Mouse (Mus musculus) right cerebral cortex, adult 18-20 months (tissue): ENCODE results near the gene Clps.
"Not testable (repeated sequence)": the region's sequence is repeated elsewhere in the genome, so short reads cannot be mapped to it uniquely, and the experiment has no call there.

ENCODE experiments used
- DNase-seq: peaks from one replicate; pipeline ENCODE4 v3.0.0; 2022; ENCODE audit warnings: mixed read lengths

Gene Clps

GRCm38 (mm10) chr17:28560598-28560997 lies at the start of gene Clps:
Gene Clps, minus strand, starts transcription at chr17:28560766.
- no peak for DNase-seq

DNA sequence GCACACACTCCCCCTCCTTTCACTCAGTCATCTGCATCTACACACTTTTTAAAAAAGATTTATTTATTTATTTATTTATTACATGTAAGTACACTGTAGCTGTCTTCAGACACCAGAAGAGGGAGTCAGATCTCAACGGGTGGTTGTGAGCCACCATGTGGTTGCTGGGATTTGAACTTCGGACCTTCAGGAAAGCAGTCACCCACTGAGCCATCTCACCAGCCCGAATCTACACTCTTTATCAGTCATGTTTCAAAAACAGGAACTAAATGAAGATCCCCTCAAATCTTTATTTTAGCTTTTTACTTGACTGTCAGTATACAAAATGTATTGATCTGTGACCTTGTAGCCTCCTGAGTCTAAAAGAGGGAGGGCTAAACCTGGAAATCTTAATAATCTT lies 49.0 kb upstream of the Clps start:
- DNase-seq, result no peak

- no peak for DNase-seq
Measured at GRCm38 (mm10) chr17:28601557-28602250, 41.1 kb upstream of the Clps start.

- no peak for DNase-seq
Measured at GRCm38 (mm10) chr17:28600780-28601179, 40.2 kb upstream of the Clps start.

DNA sequence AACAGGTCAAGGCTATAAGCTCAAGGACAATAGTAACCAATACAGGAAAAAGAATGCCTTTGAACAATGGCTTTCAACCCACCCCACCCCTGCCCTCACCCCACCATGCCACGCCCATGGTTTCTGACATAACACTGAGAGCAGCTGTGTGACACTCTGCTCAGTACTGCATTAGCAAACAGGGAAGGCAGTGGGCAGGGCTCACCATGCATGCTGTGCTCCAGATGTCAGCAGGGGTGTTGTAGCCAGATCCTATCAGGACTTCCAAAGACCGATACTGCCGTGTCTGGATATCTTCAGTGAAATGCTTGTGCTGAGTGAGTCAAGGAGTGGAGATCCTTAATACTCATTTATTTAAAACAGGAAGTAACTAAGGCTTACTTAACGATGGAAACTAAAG lies 33.4 kb upstream of the Clps start:
- DNase-seq, result no peak

GRCm38 (mm10) chr17:28592998-28593397 lies 32.4 kb upstream of the Clps start:
- peak; percentile 83 for DNase-seq

DNA sequence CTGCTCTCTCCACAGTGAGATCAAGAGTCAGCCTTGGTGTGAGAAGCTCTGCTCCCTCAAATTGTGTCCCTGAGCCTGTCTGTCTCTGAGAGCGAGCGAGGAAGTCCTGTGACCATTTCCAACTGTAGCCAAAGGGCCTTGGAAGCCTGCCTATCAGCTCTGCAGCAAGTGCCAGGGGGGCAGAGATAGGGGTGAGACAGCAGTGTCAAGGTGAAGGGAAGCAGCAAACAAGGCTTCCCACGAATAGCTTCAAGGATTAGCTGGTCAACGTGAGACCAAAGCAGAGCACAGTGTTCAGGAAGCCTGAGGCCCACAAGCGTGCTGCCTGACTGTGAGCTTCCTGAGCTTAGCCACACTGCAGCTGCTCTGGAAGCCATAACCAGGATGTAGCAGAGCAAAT lies 30.9 kb upstream of the Clps start:
- no peak for DNase-seq

GRCm38 (mm10) chr17:28590596-28590995 lies 30.0 kb upstream of the Clps start:
- DNase-seq, result no peak

- no peak for DNase-seq
Measured at GRCm38 (mm10) chr17:28588591-28588990, 28.0 kb upstream of the Clps start.

DNA sequence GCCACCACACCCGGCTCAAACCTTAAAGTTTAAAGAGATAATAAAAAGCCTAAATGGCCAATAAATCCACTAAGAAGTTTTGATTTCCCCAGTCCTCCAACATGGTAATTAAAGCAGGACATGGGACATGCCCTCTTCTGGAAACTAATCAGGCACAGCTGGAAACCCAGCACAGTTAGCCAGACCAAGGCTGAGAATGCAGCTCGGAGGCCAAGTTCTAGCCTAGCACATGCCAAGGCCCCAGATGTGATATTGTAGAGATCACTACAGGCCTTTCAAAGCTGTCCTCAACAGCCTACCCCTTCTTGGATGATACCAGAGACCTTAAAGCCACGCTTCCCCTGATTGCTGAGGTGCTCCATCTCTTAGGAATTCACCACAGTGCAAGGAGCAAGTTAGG lies 25.9 kb upstream of the Clps start:
- no peak for DNase-seq

- DNase-seq, result no peak
Measured at GRCm38 (mm10) chr17:28581056-28581455, 20.5 kb upstream of the Clps start.

DNA sequence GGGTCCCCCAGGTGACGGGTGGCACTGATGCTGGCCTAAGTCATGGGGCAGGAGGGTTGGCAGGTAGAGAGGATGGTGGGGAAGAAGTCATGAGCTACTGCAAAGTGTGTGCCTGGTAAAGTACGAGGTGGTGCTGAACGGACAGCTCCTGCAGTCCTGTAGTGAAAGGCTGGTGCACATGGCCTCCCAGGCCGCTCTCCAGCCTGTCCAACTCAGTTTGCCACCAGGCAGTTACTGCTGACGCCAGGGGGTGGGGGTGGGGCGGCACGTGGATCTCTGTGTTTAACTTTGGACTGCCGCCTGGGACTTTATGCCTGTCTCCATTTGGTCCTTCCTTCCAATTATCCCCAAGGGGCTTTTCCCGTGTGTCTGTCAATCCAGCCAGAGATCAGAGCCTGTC lies 19.8 kb upstream of the Clps start:
- no peak for DNase-seq

- DNase-seq, result no peak
Measured at GRCm38 (mm10) chr17:28575244-28576125, 14.9 kb upstream of the Clps start, which contains the start of gene Lhfpl5. Gene Lhfpl5, plus strand, starts transcription at chr17:28575641.

GRCm38 (mm10) chr17:28572941-28573340 lies 12.4 kb upstream of the Clps start:
- DNase-seq, result no peak

DNA sequence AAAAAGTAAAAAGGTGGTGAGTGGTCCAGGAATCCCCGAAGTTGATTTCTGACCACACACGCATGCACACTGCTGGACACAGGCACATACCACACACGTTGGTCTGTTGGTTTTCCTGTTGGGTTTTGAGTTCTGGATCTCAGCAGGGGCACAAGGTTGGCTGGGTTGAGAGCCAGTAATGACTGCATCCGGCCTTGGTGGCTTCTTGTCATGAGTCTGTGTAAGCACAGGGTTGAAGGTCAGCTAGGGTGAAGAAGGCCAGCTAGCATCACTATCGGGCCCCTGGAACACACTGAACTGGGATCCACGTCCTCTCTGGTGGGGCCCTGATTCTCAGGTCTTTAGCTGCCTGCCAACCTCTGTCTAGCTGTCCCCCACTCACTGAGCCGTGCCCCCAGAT lies 12.0 kb upstream of the Clps start:
- no peak for DNase-seq

- no peak for DNase-seq
Measured at GRCm38 (mm10) chr17:28571868-28572267, 11.3 kb upstream of the Clps start.

DNA sequence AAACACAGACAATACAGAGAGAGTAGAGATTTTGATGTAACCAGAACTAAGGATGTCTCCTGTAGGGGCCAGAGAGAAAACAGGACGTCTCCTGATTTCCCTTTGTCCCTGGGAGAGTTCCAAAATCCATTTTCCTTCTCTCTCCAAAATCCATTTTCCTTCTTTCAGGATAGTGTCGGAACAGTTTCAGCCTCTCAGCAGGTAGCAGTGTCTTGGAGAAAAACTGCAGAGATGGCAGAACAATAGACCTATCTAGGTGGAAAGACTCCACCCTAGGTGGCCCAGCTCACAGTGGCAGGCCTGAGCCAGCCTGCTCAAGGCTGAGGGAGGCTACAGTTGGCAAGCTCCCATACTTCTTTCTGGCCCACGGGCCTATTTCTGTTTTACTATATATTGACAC lies 7.0 kb upstream of the Clps start:
- DNase-seq, result no peak

GRCm38 (mm10) chr17:28565181-28565580 lies 4.6 kb upstream of the Clps start:
- DNase-seq, result no peak

DNA sequence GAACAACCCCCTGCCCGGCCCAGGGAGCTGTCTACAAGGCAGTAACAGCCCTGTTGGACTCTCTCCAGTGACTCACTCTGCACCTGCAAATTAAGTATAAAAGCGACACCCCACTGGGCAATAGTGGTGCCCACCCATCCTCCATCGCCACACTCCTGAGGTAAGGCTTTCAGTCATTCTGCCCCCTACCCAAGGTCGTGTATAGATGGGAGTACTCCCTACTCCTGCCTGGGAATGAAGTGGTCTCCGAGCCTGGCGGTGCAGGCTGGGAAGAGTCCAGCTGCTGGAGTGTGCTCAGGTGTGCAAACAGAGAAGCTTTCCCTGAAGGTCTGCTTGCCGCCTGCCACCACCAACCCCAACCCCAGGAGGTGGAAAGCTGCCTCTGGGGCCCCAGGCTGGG lies 1.0 kb upstream of the Clps start:
- no peak for DNase-seq

DNA sequence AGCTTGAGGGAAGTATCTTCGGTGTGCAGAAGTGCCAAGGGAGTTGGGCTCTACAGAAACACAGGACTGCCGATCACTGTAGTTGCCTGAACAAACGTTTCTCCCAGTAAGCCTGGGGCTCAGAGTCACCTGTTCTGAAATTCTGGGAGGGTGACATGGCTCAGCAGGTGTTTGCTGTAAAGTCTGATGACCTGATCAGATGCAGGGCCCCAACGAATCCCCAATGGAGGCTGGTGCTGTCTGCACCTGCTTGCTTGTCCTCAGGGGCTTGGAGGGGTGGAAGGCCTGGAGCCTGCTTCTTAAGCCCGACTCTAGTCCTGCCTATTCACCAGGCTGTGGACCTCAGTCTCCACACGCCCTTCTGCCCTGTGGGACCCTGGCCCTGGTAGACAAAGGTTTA lies 2.8 kb downstream of the Clps start:
- no peak for DNase-seq

DNA sequence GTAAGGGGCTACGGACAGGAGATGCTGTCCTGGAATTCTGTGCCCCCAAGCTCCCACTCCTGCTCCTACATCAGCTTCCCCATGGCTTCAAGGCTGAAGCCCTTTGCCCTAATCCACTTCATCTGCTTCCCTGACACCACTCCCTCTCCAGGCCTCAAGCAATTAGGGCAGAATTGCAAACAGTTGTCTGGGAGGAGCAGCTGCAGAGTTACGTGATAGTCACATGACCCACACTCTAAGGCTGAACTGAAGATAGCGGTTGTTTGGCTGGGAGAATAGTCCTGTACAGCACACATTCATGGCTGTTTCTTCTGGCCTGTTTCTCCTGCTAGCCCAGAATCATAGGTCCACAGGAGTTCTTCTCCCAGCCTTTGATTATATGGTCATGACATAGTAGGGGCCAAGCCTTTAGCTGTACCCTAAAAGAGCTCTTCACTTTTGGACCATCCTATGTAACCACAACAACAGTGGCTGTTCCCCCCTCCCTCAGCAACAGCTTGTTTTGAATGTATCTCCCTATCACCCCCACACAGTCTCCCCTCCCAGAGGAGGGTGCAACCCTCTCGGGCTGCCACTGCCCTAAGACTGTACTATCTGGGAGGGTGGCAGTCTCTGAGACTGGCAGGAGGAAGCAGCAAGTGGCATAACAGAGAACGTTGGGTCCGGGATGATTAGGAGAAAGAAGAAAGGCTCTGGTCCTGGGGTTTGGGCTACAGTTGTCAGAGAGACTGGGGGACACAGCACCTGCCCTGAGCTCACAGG lies 3.8 kb downstream of the Clps start:
- no peak for DNase-seq

DNA sequence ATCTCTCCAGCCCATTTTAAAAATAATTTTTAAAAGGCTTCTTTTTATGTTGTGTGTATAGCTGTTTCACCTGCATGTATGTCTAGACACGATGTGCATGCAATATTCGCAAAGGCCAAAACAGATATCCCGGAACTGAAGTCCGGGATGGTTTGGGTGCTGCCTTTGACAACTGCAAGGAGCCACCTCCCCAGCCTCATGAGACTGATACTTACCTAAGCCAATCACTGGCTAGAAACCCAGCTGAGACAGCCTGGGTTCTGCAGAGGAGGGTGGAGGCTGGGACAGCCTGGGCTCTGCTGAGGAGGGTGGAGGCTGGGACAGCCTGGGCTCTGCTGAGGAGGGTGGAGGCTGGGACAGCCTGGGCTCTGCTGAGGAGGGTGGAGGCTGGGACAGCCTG lies 6.5 kb downstream of the Clps start:
- not testable (repeated sequence) for DNase-seq

DNA sequence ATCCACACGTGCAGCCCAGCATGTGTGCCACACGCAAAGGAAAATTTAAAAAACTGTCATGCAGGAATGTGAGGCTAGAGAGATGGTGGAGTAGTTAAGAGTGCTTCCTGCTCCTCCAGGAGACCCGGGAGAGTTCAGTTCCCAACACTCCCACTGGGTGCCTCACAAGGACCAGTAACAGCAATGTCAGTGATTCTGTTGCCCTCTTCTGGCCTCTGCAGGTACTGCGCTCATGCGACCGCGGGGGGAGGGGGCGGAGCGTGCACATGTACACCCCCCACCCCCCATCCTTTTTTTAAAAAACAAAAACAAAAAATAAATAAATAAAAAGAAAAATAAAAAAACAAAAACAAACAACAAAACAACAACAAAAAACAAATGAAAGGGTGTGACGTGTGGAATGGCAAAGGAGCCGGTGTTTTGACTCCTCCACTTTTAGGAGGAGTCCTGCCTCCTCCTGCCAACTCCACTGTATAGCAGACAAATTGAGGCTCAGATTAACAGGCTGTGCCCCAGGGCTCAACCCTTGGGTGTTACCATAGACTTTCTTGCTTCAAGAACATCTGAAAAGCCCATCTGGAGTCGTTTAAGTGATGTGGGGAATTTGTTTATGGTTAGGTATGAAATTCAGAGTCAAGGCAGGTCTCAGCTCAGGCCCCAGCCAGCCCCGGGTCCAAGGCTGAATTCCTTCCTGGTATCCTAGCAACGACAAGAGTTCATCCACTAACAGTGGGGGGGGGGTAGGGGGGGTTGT lies 7.3 kb downstream of the Clps start:
- DNase-seq, result peak; percentile 52
